Mouse (Mus musculus) heart, embryonic 16.5 days (tissue): ENCODE measurements around the gene Pigl. TPM values are rescaled to one million over a fixed set of nuclear protein-coding genes. Genes with fewer than 3 reads are reported as not detected.
"Not testable (repeated sequence)": the region's sequence is repeated elsewhere in the genome, so short reads cannot be mapped to it uniquely, and the experiment has no call there.

ENCODE experiments used
- ATAC-seq: fragments of 200-750 bp; cut with Nextera tagmentation; replicated peaks from 2 replicates; pipeline ENCODE4 v1.8.0; 2017; ENCODE audit warnings: moderate number of reproducible peaks; ENCODE audit not compliant: insufficient read depth, low FRiP score; ENCODE audit errors: extremely low read depth
- H3K27ac ChIP-seq: fragments of 300-500 bp; sonication (generic); 2 replicates; pipeline ENCODE4 v1.5.1; 2014; ENCODE audit warnings: mild to moderate bottlenecking, low read length, control low read depth, moderate library complexity
- H3K27me3 ChIP-seq: fragments of 300-500 bp; sonication (generic); 2 replicates; pipeline ENCODE4 v1.6.1; 2014; ENCODE audit warnings: low read length, mixed read lengths; ENCODE audit not compliant: control insufficient read depth, insufficient read depth
- H3K36me3 ChIP-seq: fragments of 300-500 bp; sonication (generic); 2 replicates; pipeline ENCODE4 v1.6.1; 2014; ENCODE audit not compliant: control insufficient read depth, insufficient read depth
- H3K4me1 ChIP-seq: fragments of 300-500 bp; sonication (generic); 2 replicates; pipeline ENCODE4 v1.6.1; 2014; ENCODE audit warnings: low read length, mixed read lengths; ENCODE audit not compliant: control insufficient read depth, insufficient read depth
- H3K4me2 ChIP-seq: fragments of 300-500 bp; sonication (generic); 2 replicates; pipeline ENCODE4 v1.6.1; 2014; ENCODE audit warnings: low read depth, mild to moderate bottlenecking, control low read depth, low read length
- H3K4me3 ChIP-seq: fragments of 300-500 bp; sonication (generic); 2 replicates; pipeline ENCODE4 v1.5.1; 2014; ENCODE audit warnings: mild to moderate bottlenecking, control low read depth, low read length
- H3K9ac ChIP-seq: fragments of 300-500 bp; sonication (generic); 2 replicates; pipeline ENCODE4 v1.6.1; 2014; ENCODE audit warnings: low read length, control low read depth
- H3K9me3 ChIP-seq: fragments of 300-500 bp; sonication (generic); replicated peaks from 2 replicates; pipeline ENCODE4 v1.6.1; 2016; ENCODE audit warnings: low read length; ENCODE audit not compliant: control insufficient read depth
- WGBS: fragments of 180-500 bp; shearing (Covaris S2); extraction: QIAGEN DNeasy Blood & Tissue Kit; methylation state at CpG from one replicate; pipeline ENCODE4 v1.1.7; 2014; 5-methylcytosine and 5-hydroxymethylcytosine counted together
- polyA plus RNA-seq: library from polyadenylated mRNA; unstranded; fragments of >200 nt; fragmentation: Nextera tagmentation; extraction: Ambion mirVana; gene quantifications from 2 replicates; pipeline ENCODE4 v1.2.1, GENCODE M21; 2015

Gene Pigl
- polyA plus RNA-seq, 1 experiment from 2014 or later: 7.2 TPM

DNA sequence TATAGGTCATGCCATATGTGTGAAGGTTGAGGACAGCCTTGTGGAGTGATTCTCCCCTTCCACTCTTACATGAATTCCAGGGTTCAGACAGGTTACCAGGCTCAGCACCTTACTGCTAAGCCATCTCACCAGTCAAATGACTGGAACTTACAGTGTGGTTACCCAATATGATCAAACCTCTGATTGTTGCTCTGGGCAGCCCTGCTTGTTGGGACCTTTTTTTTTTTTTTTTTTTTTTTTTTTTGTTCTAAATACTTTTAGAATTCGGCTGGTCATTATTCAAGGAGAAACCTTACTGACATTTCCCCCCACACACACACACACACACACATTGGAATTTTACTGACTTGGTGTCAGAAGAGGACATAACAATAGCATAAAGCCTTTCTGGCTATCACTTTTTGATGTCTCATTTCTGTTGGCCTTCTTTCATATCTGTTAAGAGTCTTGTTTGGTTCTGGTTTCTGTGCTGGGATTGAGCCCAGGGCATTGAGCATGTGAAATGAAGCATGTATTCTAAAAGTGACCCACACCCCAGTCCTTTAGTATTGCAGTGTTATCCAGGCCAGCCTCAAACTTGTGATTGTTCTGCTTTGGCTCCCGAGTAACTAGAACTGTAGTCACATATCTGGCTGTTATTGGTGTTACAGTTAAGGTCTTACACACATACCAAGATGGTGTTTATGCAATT is 5.1 kb downstream of the Pigl start:
- no peaks in the 10 kb centered on the region for H3K27me3 ChIP-seq
- no peaks in the 10 kb centered on the region for H3K9me3 ChIP-seq
- WGBS: 79% methylated on average over 2 of the region's 2 CpGs
- no peak overlapping the region for H3K4me3 ChIP-seq
- no peak overlapping the region for H3K9ac ChIP-seq
- ATAC-seq: no peak
- H3K4me1 ChIP-seq: peaks cover 9% of the 10 kb centered on the region
- no peaks in the 10 kb centered on the region for H3K36me3 ChIP-seq
- H3K27ac ChIP-seq: no peak overlapping the region
- H3K4me2 ChIP-seq: no peak overlapping the region

DNA sequence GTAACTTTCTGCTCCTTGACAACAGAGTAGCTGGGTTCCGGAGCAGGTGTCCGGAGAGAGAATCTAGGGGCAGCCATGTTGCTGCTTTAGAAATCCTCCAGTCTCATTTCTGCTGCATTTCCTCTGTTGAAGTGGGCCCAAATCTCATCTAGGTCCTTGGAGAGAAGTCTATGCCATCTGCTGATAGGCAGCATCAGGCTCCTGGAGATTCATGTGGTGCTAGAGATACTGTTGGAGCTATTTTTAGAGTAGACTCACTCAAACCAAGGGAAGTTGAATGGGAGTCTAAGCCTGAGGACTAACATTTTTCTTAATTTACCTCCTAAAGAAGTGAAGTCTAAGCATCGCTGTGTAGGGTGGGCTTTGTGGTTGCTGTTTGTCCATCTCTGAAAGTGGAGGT is 6.4 kb downstream of the Pigl start:
- Histone ChIP-seq H3K9me3 (no peaks in the 10 kb centered on the region), H3K36me3 (no peaks in the 10 kb centered on the region), H3K9ac (no peak overlapping the region), H3K4me2 (no peak overlapping the region), H3K27me3 (no peaks in the 10 kb centered on the region), H3K4me1 (peaks cover 9% of the 10 kb centered on the region), H3K27ac (no peak overlapping the region), H3K4me3 (no peak overlapping the region)
- ATAC-seq: no peak
- WGBS: 85% methylated on average over 3 of the region's 3 CpGs

DNA sequence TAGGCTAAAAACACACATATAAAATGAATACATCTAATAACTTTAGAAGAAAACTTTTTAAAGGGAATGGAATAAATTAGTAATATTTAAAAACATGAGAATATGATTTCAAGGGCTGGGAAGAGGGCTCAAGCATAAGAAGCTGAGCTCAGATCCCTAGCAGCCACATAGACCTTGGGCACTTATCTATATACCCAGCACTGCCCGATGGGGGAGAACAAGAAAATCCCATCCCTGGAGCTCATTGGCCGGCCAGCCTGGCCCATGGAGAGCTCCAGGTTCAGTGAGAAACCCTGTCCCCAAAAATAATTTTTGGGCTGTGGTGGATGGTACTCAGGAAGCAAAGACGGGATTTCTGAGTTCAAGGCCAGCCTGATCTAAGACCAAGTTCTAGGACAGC is 7.6 kb downstream of the Pigl start:
- ATAC-seq: no peak
- H3K4me1 ChIP-seq: peaks cover 6% of the 10 kb centered on the region; the same call in 1 of the 2 replicates
- WGBS: 89% methylated on average over 3 of the region's 3 CpGs
- H3K4me3 ChIP-seq: no peak overlapping the region
- no peaks in the 10 kb centered on the region for H3K9me3 ChIP-seq
- H3K27me3 ChIP-seq: no peaks in the 10 kb centered on the region
- no peak overlapping the region for H3K9ac ChIP-seq
- no peaks in the 10 kb centered on the region for H3K36me3 ChIP-seq
- no peak overlapping the region for H3K27ac ChIP-seq
- no peak overlapping the region for H3K4me2 ChIP-seq

DNA sequence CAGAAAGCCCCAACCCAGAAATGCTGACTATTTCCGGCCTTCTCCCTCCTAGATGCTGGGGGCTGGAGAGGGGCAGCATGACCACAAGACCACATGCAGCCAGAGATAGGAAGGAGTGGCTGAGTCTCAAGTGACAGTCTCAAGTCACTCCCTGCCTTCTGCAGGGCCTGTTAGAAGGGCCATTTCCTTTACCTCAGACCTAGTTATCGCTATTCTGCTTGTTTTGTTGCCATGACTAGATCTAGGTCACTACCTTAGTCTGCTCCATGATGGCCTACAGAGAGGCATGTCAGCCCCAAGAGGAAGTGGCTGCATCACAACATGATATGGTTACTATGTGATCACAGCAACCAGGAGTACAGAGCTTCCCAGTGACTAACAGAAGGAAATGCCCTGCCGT is 8.3 kb downstream of the Pigl start:
- Histone ChIP-seq H3K9me3 (no peaks in the 10 kb centered on the region), H3K27me3 (no peaks in the 10 kb centered on the region), H3K4me1 (peaks cover 6% of the 10 kb centered on the region; the same call in 1 of the 2 replicates), H3K36me3 (no peaks in the 10 kb centered on the region), H3K9ac (no peak overlapping the region), H3K27ac (no peak overlapping the region), H3K4me3 (no peak overlapping the region), H3K4me2 (no peak overlapping the region)
- 64% methylated on average over 3 of the region's 3 CpGs for WGBS
- no peak; the same call in 1 of the 2 replicates for ATAC-seq

DNA sequence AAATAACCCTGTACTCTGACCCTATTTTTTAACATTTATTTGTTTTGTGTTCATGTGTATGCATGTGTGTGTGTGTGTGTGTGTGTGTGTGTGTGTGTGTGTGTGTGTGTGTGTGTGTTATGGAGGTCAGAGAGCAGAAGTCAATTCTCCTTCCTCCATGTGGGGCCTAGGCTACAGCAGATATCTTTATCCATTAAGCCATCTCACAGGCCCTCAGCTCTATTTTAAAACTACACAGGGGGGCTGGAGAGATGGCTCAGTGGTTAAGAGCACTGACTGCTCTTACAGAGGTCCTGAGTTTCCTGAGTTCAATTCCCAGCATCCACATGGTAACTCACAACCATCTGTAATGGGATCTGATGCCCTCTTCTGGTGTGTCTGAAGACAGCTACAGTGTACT is 9.0 kb downstream of the Pigl start:
- H3K9ac ChIP-seq, H3K27me3 ChIP-seq, H3K27ac ChIP-seq, H3K36me3 ChIP-seq, H3K4me3 ChIP-seq, H3K9me3 ChIP-seq, ATAC-seq, H3K4me1 ChIP-seq, H3K4me2 ChIP-seq: not testable (repeated sequence)

DNA sequence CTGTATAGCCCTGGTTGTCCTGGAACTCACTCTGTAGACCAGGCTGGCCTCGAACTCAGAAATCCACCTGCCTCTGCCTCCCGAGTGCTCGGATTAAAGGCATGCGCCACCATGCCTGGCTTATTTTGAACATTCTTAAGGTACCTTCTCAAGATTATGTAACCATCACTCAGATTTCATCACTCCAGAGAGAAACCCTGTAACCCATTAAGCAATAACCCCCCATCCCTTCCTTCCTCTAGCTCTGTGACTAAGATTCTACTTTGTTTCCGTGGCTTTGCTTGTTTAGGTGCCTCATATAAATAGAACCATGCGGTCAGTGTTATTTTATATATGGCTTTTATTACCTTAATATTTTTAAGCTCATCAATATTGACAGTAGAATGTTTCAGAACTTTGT is 12.2 kb downstream of the Pigl start:
- 88% methylated on average over 6 of the region's 6 CpGs for WGBS
- H3K9me3 ChIP-seq: no peaks in the 10 kb centered on the region
- ATAC-seq: no peak

DNA sequence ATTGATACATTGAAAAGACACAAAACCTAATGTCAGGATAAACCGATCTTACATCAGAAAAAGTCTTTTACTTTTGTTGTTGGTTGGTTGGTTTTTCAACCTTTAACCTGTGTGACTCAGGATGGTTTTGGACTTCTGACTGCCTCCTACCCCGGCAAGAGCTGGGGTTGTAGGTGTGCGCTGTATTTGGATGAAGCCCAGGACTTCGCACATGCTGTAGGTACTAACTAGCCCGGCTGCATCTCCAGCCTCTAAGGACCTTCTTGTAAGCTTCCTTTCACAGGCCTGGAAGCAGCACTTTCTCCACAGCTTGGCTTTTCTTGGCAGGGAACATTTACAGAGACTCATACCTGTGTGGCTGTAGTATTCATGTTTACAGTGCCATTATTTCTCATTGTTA is 15.3 kb downstream of the Pigl start:
- H3K27me3 ChIP-seq: no peaks in the 10 kb centered on the region
- H3K4me1 ChIP-seq: peaks cover 2% of the 10 kb centered on the region; the same call in 1 of the 2 replicates
- H3K36me3 ChIP-seq: no peaks in the 10 kb centered on the region
- WGBS: 91% methylated on average over 5 of the region's 5 CpGs
- H3K9ac ChIP-seq: no peak overlapping the region
- H3K9me3 ChIP-seq: no peaks in the 10 kb centered on the region
- no peak overlapping the region for H3K4me3 ChIP-seq
- no peak for ATAC-seq
- no peak overlapping the region for H3K4me2 ChIP-seq
- no peak overlapping the region for H3K27ac ChIP-seq

More for the DNA sequence above, 12.2 kb downstream of the Pigl start:
- Histone ChIP-seq H3K4me2 (no peak overlapping the region), H3K36me3 (no peaks in the 10 kb centered on the region), H3K27me3 (no peaks in the 10 kb centered on the region), H3K4me3 (no peak overlapping the region), H3K9ac (no peak overlapping the region), H3K4me1 (no peaks in the 10 kb centered on the region), H3K27ac (no peak overlapping the region)

DNA sequence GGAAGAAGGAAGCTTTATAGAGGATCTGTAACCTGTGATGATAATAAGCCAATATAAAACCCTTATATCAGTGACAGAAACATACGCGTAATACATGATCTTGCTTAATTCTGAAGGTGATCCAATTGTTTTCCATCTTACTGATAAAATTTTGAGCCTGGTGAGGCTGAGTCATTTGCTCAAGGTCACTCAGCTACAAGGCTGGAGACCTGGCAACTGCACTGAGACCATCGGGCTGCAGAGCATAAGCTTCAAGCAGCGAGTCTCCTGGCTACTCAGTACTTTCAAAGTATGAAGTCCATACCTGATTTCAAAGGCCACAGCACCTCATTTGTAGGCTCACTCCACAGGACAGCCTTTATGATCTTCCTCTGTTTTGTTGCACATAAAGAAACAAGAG is 17.9 kb downstream of the Pigl start:
- Histone ChIP-seq H3K9ac (no peak overlapping the region), H3K9me3 (no peaks in the 10 kb centered on the region), H3K4me2 (no peak overlapping the region), H3K36me3 (no peaks in the 10 kb centered on the region), H3K27ac (no peak overlapping the region), H3K27me3 (no peaks in the 10 kb centered on the region), H3K4me3 (no peak overlapping the region), H3K4me1 (peaks cover 2% of the 10 kb centered on the region; the same call in 1 of the 2 replicates)
- WGBS: 68% methylated on average over 4 of the region's 4 CpGs
- no peak for ATAC-seq

DNA sequence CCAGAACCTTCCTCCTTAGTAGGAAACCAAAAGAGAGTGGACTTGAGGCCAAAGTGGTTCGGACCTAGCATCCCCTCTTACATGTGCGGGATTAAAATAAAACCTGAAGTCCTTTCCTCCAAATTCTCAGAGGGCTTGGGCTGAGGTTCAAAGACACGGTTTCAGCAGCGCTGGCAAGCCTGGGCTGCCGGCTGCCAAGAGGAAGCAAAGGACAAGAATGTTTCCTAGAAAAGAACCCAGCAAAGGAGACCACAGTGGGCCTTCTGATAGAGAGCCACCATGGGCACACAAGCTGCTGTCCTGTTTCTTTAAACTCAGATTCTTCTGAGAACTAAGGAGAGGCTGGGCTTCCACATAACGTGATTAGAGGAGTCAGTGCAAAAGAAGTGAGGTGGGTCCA is 20.7 kb downstream of the Pigl start:
- no peaks in the 10 kb centered on the region for H3K9me3 ChIP-seq
- no peak overlapping the region for H3K4me3 ChIP-seq
- H3K36me3 ChIP-seq: no peaks in the 10 kb centered on the region
- 49% methylated on average over 6 of the region's 6 CpGs for WGBS
- no peak overlapping the region for H3K27ac ChIP-seq
- no peaks in the 10 kb centered on the region for H3K27me3 ChIP-seq
- no peak overlapping the region for H3K9ac ChIP-seq
- no peak for ATAC-seq
- peaks cover 2% of the 10 kb centered on the region; the same call in 1 of the 2 replicates for H3K4me1 ChIP-seq
- H3K4me2 ChIP-seq: no peak overlapping the region
